Mouse (Mus musculus) ovary, postnatal 36 days (tissue): ENCODE results near the gene Grid1.

Source experiments
- DNase-seq: peaks from one replicate; pipeline ENCODE4 v3.0.0; 2022; ENCODE audit warnings: low spot score, mixed read lengths

Gene Grid1

GRCm38 (mm10) chr14:34917111-34917510, 97.2 kb downstream of the Grid1 start:
- no peak for DNase-seq

- no peak for DNase-seq
Observed at GRCm38 (mm10) chr14:34919221-34919620, 99.3 kb downstream of the Grid1 start.

GRCm38 (mm10) chr14:34921265-34921664, 101.4 kb downstream of the Grid1 start:
- no peak for DNase-seq

- no peak for DNase-seq
Observed at GRCm38 (mm10) chr14:34925021-34925420, 105.1 kb downstream of the Grid1 start.

- DNase-seq, result no peak
Observed at GRCm38 (mm10) chr14:34930040-34930719, 110.3 kb downstream of the Grid1 start.

- DNase-seq, result no peak
Observed at GRCm38 (mm10) chr14:34933197-34933596, 113.3 kb downstream of the Grid1 start.

- no peak for DNase-seq
Observed at GRCm38 (mm10) chr14:34936192-34936770, 116.4 kb downstream of the Grid1 start.

- no peak for DNase-seq
Observed at GRCm38 (mm10) chr14:34944390-34944979, 124.6 kb downstream of the Grid1 start.

GRCm38 (mm10) chr14:34945471-34946313, 125.8 kb downstream of the Grid1 start:
- DNase-seq, result no peak

GRCm38 (mm10) chr14:34946314-34946583, 126.3 kb downstream of the Grid1 start:
- DNase-seq, result no peak

GRCm38 (mm10) chr14:34948249-34948648, 128.3 kb downstream of the Grid1 start:
- no peak for DNase-seq

GRCm38 (mm10) chr14:34952311-34952710, 132.4 kb downstream of the Grid1 start:
- no peak for DNase-seq

- DNase-seq, result no peak
Observed at GRCm38 (mm10) chr14:34953566-34953965, 133.7 kb downstream of the Grid1 start.

- no peak for DNase-seq
Observed at GRCm38 (mm10) chr14:34955689-34956088, 135.8 kb downstream of the Grid1 start.

- no peak for DNase-seq
Observed at GRCm38 (mm10) chr14:34960227-34960626, 140.3 kb downstream of the Grid1 start.

- DNase-seq, result no peak
Observed at GRCm38 (mm10) chr14:34963616-34964168, 143.8 kb downstream of the Grid1 start.

- DNase-seq, result no peak
Observed at GRCm38 (mm10) chr14:34969102-34969819, 149.4 kb downstream of the Grid1 start.

- no peak for DNase-seq
Observed at GRCm38 (mm10) chr14:34972930-34973329, 153.0 kb downstream of the Grid1 start.

- no peak for DNase-seq
Observed at GRCm38 (mm10) chr14:34980756-34981155, 160.8 kb downstream of the Grid1 start.

- DNase-seq, result no peak
Observed at GRCm38 (mm10) chr14:34989131-34989530, 169.2 kb downstream of the Grid1 start.

- DNase-seq, result no peak
Observed at GRCm38 (mm10) chr14:35006736-35007135, 186.8 kb downstream of the Grid1 start.

GRCm38 (mm10) chr14:35008674-35009073, 188.8 kb downstream of the Grid1 start:
- DNase-seq, result no peak
